Mouse (Mus musculus) brain, embryonic 14.5 days (tissue): ENCODE results near the gene Pard3b.

Source experiments
- CTCF ChIP-seq: fragments of 200-500 bp; IDR thresholded peaks from 2 replicates; pipeline ENCODE4 v1.5.1; 2012; ENCODE audit warnings: inconsistent platforms, mild to moderate bottlenecking, moderate library complexity, borderline replicate concordance; ENCODE audit not compliant: insufficient read depth, insufficient read length; ENCODE audit errors: extremely low read depth
- POLR2A ChIP-seq: fragments of 200-500 bp; IDR thresholded peaks from 2 replicates; pipeline ENCODE4 v1.6.1; 2012; ENCODE audit warnings: mild to moderate bottlenecking, inconsistent platforms, borderline replicate concordance; ENCODE audit not compliant: poor library complexity, insufficient read depth, insufficient read length, severe bottlenecking; ENCODE audit errors: extremely low read depth

- TF ChIP-seq CTCF (no peak), POLR2A (no peak)
These were observed 104.2 kb downstream of the Pard3b start for GRCm38 (mm10) chr1:61742831-61743230.
